Mouse (Mus musculus) embryonic fibroblast, embryonic 13.5 days (primary cell): ENCODE measurements around the gene Coq9. TPM values are rescaled to one million over a fixed set of nuclear protein-coding genes. Genes with fewer than 3 reads are reported as not detected.

ENCODE experiments used
- H3K27ac ChIP-seq: 2 replicates; pipeline ENCODE4 v1.5.1; 2012; ENCODE audit warnings: low read length, control low read depth, inconsistent platforms; ENCODE audit not compliant: insufficient read depth
- H3K4me1 ChIP-seq: 2 replicates; pipeline ENCODE4 v1.6.1; 2011; ENCODE audit warnings: low read length; ENCODE audit not compliant: control insufficient read depth, insufficient read depth
- H3K4me3 ChIP-seq: 2 replicates; pipeline ENCODE4 v1.5.1; 2011; ENCODE audit warnings: mild to moderate bottlenecking, control low read depth, low read length; ENCODE audit not compliant: insufficient read depth
- CTCF ChIP-seq: IDR thresholded peaks from 2 replicates; pipeline ENCODE4 v1.5.1; 2011; ENCODE audit warnings: mild to moderate bottlenecking, control low read depth, low read length, moderate library complexity, borderline replicate concordance; ENCODE audit not compliant: insufficient read depth
- POLR2A ChIP-seq: IDR thresholded peaks from 2 replicates; pipeline ENCODE4 v1.6.1; 2011; ENCODE audit warnings: low read depth, mild to moderate bottlenecking, control low read depth, low read length, moderate library complexity
- polyA plus RNA-seq: library from polyadenylated mRNA; stranded (reverse); fragments of >200 nt; gene quantifications from 2 replicates; pipeline ENCODE4 v1.2.4, GENCODE M21; 2011; ENCODE audit warnings: low read depth; ENCODE audit not compliant: missing spikeins, insufficient read length

Coq9 gene
- polyA plus RNA-seq, 1 experiment, result 48.9 TPM

DNA sequence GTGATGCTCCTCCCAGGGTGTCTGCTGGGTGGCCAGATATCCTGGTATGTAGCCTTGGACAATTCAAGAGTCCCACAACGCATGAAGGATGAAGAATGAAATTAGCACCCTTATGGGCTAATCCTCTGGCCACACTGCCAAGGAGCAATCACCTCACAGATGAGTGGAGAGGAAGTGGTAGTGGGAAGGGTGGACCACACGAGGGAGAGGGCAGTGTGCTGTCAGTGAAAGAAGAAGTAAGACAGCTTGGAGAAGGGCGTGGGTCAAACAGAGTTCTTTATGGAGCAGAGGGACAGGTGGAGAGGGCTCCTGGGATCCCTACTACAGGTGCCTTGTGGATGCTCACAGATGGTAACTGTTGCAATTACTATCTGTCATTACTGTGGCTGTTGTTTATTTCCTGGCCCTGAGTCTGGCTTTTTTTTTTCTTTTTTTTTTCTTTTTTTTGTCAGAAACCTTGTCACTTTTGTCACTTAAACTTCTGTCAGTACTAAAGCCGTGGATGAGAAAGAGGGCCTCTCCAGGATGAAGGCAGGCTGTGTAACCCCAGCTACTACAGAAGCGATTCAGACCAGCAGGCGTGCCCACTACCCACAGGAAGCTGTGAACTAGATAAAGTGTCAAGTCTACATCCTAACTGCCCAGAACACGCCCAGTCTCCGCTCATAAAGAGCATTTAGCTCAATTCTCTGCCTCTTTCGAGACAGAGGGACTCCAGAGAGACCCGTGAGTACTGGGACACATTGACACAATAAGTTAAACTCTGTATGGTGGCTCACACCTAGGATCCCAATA lies 33.4 kb upstream of the Coq9 start:
- no peak overlapping the region for H3K27ac ChIP-seq
- TF ChIP-seq POLR2A (no peak), CTCF (no peak)
- H3K4me1 ChIP-seq, result peaks cover 4% of the 10 kb centered on the region; the same call in 1 of the 2 replicates
- no peak overlapping the region for H3K4me3 ChIP-seq

DNA sequence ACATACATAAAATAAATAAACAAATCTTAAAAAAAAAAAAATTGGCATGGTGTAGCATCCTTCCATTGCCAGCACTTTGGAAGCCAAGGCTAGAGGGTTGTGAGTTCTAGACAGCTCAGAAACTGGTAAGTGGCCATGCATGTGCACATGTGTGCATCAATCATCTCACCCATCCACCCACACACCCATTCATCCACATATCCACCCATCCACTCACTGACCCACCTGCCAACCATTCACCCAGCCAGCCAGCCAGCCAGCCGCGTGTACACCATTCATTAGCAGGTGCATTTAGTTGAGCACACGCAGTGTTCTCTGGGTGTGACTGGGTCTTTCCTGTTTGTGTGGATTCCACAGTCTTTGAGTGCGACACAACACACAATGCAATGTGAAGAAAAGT lies 32.3 kb upstream of the Coq9 start:
- no peak overlapping the region for H3K27ac ChIP-seq
- TF ChIP-seq CTCF (no peak), POLR2A (no peak)
- H3K4me1 ChIP-seq, result peaks cover 4% of the 10 kb centered on the region; the same call in 1 of the 2 replicates
- no peak overlapping the region for H3K4me3 ChIP-seq

GRCm38 (mm10) chr8:94807506-94807905 lies 30.6 kb upstream of the Coq9 start:
- H3K4me3 ChIP-seq, result no peak overlapping the region
- H3K4me1 ChIP-seq, result peaks cover under 1% of the 10 kb centered on the region; the same call in 1 of the 2 replicates
- TF ChIP-seq CTCF (no peak), POLR2A (no peak)
- H3K27ac ChIP-seq, result no peak overlapping the region

GRCm38 (mm10) chr8:94808372-94808771 lies 29.7 kb upstream of the Coq9 start:
- no peak overlapping the region for H3K27ac ChIP-seq
- H3K4me1 ChIP-seq, result no peaks in the 10 kb centered on the region; the same call in 1 of the 2 replicates
- TF ChIP-seq CTCF, result no peak
- no peak for TF ChIP-seq POLR2A
- H3K4me3 ChIP-seq, result no peak overlapping the region

DNA sequence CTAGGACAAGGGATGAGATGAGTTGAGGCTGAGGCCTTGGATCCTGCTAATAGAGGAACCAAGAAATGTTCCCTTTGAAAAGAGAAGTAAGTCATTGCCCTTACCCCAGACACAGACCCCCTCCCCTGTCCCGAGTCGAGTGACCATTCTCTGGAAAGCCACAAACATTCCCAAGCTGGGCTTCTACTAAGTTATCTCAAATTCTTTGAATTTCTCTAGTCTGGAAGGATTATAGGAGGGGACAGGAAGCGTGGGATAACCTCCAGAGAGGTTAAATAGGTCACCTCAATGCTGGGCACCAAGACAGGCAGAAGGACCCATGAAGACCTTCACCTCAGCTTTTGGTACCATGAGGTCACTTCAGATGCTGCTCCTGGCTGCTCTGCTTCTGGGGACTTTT lies 28.0 kb upstream of the Coq9 start, which contains the start of gene Ccl17:
Ccl17 (plus strand) TSS at position 301 of the 400 bp plus-strand sequence.
- Histone ChIP-seq H3K4me3 (no peak within 1 kb of the TSS), H3K4me1 (no peaks in the 10 kb centered on the region; the same call in 1 of the 2 replicates), H3K27ac (no peak within 1 kb of the TSS)
- no peak for TF ChIP-seq POLR2A
- no peak for TF ChIP-seq CTCF

DNA sequence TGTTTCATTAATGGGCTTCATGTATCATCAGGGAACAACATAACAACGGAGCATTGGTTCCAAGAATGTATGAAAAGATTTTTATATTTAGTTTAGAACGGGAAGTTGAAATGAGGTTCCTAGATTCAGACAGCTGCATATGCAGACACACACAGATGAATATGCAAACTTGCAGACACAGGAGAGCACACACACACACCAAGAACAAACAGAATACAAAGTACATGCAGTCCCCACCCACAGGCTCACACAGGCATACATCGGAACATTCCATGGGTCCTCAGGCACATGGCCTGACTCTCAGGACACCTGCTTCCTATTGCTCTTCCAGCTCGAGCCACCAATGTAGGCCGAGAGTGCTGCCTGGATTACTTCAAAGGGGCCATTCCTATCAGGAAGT lies 27.3 kb upstream of the Coq9 start:
- no peak overlapping the region for H3K27ac ChIP-seq
- no peaks in the 10 kb centered on the region; the same call in 1 of the 2 replicates for H3K4me1 ChIP-seq
- no peak overlapping the region for H3K4me3 ChIP-seq
- TF ChIP-seq CTCF, result no peak
- TF ChIP-seq POLR2A, result no peak

- Histone ChIP-seq H3K4me1 (no peaks in the 10 kb centered on the region; the same call in 1 of the 2 replicates), H3K27ac (no peak overlapping the region), H3K4me3 (no peak overlapping the region)
- TF ChIP-seq CTCF (no peak), POLR2A (no peak)
Measured at GRCm38 (mm10) chr8:94811654-94812053, 26.5 kb upstream of the Coq9 start.

- TF ChIP-seq POLR2A (no peak), CTCF (no peak)
- no peaks in the 10 kb centered on the region; the same call in 1 of the 2 replicates for H3K4me1 ChIP-seq
- H3K4me3 ChIP-seq, result no peak overlapping the region
- H3K27ac ChIP-seq, result no peak overlapping the region
Measured at GRCm38 (mm10) chr8:94812645-94813098, 25.4 kb upstream of the Coq9 start.

DNA sequence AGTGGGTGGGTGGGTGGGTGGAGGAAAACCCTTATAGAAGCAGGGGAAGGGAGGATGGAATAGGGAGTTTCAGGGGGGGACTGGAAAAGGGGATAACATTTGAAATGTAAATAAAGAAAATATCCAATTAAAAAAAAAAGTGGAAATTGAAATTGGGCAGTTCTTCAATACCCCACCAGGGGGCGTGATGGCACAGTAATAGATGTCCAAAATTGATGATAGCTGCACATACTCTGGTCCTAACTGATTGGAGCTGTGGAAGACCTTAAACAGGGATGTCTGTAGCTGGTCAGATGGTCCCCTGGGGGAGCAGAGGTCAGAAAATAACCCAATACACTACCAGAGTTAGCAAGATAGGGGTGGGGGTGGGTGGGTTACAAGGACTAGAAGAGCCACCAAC lies 23.6 kb upstream of the Coq9 start:
- TF ChIP-seq POLR2A, result no peak
- no peak for TF ChIP-seq CTCF
- no peaks in the 10 kb centered on the region; the same call in 1 of the 2 replicates for H3K4me1 ChIP-seq
- H3K4me3 ChIP-seq, result no peak overlapping the region
- H3K27ac ChIP-seq, result no peak overlapping the region

GRCm38 (mm10) chr8:94817933-94818332 lies 20.2 kb upstream of the Coq9 start:
- no peak overlapping the region for H3K4me3 ChIP-seq
- H3K27ac ChIP-seq, result no peak overlapping the region
- no peak for TF ChIP-seq CTCF
- TF ChIP-seq POLR2A, result no peak
- no peaks in the 10 kb centered on the region for H3K4me1 ChIP-seq
